Mouse (Mus musculus): ENCODE measurements at regions not wholly inside any gene's neighbourhood (a gene's known extent, or its start where the extent isn't known, plus 50 kb on each side); places are given as distances from the start of the nearest gene placed in this dataset.

- H3K27me3 ChIP-seq (ENCODE audit: control insufficient read depth, insufficient read depth, low read length): no peaks in the 10 kb centered on the region
- ATAC-seq (ENCODE audit: low read depth): no peak
- H3K4me2 ChIP-seq (ENCODE audit: low read depth, low read length): no peak overlapping the region
- no peak overlapping the region for H3K4me3 ChIP-seq (ENCODE audit: low read depth, low read length)
- no peaks in the 10 kb centered on the region for H3K4me1 ChIP-seq (ENCODE audit: control insufficient read depth, insufficient read depth, low read length)
- 73% methylated on average over 5 of the region's 5 CpGs for WGBS
- no peaks in the 10 kb centered on the region for H3K9me3 ChIP-seq (ENCODE audit: control insufficient read depth, low read length)
- H3K27ac ChIP-seq (ENCODE audit: low read depth, low read length): no peak overlapping the region
- H3K9ac ChIP-seq (replicated peaks; ENCODE audit: low read depth, low read length): no peak overlapping the region
- H3K36me3 ChIP-seq (ENCODE audit: control insufficient read depth, insufficient read depth, low read length): no peaks in the 10 kb centered on the region
Observed at GRCm38 (mm10) chr1:89279382-89279781, 175.2 kb upstream of the Agap1 start.

DNA sequence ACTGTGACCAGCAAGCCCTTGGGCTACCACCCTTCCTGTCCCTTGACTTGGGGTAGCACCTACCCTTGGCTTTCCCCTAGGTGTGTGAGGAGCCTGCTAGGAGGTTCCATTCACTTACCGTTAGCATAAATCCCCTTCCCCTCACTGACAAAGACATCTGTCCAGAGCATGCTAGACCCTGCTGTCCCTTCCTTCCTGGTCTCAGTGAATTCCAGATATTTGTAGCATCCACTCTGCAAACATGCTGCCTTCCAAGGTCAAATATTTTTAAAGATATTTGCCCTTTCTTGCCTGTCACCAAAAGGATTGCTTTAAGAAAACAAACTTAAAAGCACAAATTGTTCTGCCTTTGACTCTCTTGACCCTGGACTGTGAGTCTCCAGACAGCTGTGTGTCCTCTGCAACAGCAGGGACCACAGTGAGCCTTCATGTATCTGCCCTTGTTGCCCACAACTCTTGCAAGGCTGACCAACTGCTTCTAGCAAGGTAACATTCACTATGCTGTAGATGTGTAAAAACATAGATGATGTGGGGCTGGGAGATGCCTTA lies 173.4 kb upstream of the Agap1 start:
- Histone ChIP-seq H3K36me3 (ENCODE audit: control insufficient read depth, insufficient read depth, low read length) (no peaks in the 10 kb centered on the region), H3K9me3 (ENCODE audit: control insufficient read depth, low read length) (no peaks in the 10 kb centered on the region), H3K4me2 (ENCODE audit: low read depth, low read length) (no peak overlapping the region), H3K4me3 (ENCODE audit: low read depth, low read length) (no peak overlapping the region), H3K9ac (replicated peaks; ENCODE audit: low read depth, low read length) (no peak overlapping the region), H3K27ac (ENCODE audit: low read depth, low read length) (no peak overlapping the region), H3K27me3 (ENCODE audit: control insufficient read depth, insufficient read depth, low read length) (no peaks in the 10 kb centered on the region), H3K4me1 (ENCODE audit: control insufficient read depth, insufficient read depth, low read length) (no peaks in the 10 kb centered on the region)
- 80% methylated on average over 1 of the region's 1 CpGs for WGBS
- ATAC-seq (ENCODE audit: low read depth): no peak

GRCm38 (mm10) chr1:89285041-89285440 lies 169.6 kb upstream of the Agap1 start:
- Histone ChIP-seq H3K36me3 (ENCODE audit: control insufficient read depth, insufficient read depth, low read length) (no peaks in the 10 kb centered on the region), H3K9ac (replicated peaks; ENCODE audit: low read depth, low read length) (no peak overlapping the region), H3K9me3 (ENCODE audit: control insufficient read depth, low read length) (no peaks in the 10 kb centered on the region), H3K4me2 (ENCODE audit: low read depth, low read length) (no peak overlapping the region), H3K27ac (ENCODE audit: low read depth, low read length) (no peak overlapping the region), H3K4me1 (ENCODE audit: control insufficient read depth, insufficient read depth, low read length) (no peaks in the 10 kb centered on the region), H3K4me3 (ENCODE audit: low read depth, low read length) (no peak overlapping the region), H3K27me3 (ENCODE audit: control insufficient read depth, insufficient read depth, low read length) (no peaks in the 10 kb centered on the region)
- WGBS: 73% methylated on average over 4 of the region's 4 CpGs
- ATAC-seq (ENCODE audit: low read depth): no peak

DNA sequence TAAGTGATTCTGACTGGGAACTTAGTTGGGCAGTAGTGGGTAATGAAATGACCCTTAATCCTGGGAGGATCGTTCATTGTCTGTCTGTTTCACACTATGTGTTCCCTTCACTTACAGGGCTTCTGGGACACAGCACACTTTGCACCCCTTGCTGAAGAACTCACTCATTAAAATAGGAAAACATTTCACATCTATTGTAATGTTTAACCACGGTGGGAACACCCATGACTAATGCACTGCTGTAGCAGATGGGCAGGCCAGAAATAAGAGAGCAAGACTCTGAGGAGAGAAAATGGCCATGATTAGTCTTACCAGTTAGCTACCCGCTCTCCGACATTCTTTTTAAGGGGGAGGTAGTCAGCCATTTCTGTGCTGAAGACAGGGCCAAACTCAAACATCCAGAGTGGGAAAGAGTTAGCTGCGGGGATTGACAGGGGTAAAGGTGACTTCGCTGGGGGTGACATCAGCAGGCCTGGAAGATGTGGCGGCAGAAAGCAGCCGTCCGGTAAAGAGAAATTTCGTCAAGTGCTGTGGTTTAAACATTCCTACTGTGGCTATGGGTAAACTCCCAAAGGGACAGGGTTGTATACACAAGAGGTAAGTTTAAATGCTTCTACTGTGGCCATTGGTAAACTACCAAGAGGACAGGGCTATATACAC lies 167.3 kb upstream of the Agap1 start:
- 85% methylated on average over 10 of the region's 10 CpGs for WGBS
- no peaks in the 10 kb centered on the region for H3K9me3 ChIP-seq (ENCODE audit: control insufficient read depth, low read length)

GRCm38 (mm10) chr1:89288001-89288400 lies 166.6 kb upstream of the Agap1 start:
- no peak overlapping the region for H3K9ac ChIP-seq (replicated peaks; ENCODE audit: low read depth, low read length)
- no peak overlapping the region for H3K27ac ChIP-seq (ENCODE audit: low read depth, low read length)
- no peaks in the 10 kb centered on the region for H3K9me3 ChIP-seq (ENCODE audit: control insufficient read depth, low read length)
- no peaks in the 10 kb centered on the region for H3K4me1 ChIP-seq (ENCODE audit: control insufficient read depth, insufficient read depth, low read length)
- no peak overlapping the region for H3K4me2 ChIP-seq (ENCODE audit: low read depth, low read length)
- H3K27me3 ChIP-seq (ENCODE audit: control insufficient read depth, insufficient read depth, low read length): no peaks in the 10 kb centered on the region
- ATAC-seq (ENCODE audit: low read depth): no peak
- H3K36me3 ChIP-seq (ENCODE audit: control insufficient read depth, insufficient read depth, low read length): no peaks in the 10 kb centered on the region
- H3K4me3 ChIP-seq (ENCODE audit: low read depth, low read length): no peak overlapping the region

More for the DNA sequence above, 167.3 kb upstream of the Agap1 start:
- ATAC-seq (ENCODE audit: low read depth): no peak
- no peaks in the 10 kb centered on the region for H3K27me3 ChIP-seq (ENCODE audit: control insufficient read depth, insufficient read depth, low read length)
- no peak overlapping the region for H3K4me3 ChIP-seq (ENCODE audit: low read depth, low read length)
- no peak overlapping the region for H3K27ac ChIP-seq (ENCODE audit: low read depth, low read length)
- H3K9ac ChIP-seq (replicated peaks; ENCODE audit: low read depth, low read length): no peak overlapping the region
- no peak overlapping the region for H3K4me2 ChIP-seq (ENCODE audit: low read depth, low read length)
- no peaks in the 10 kb centered on the region for H3K36me3 ChIP-seq (ENCODE audit: control insufficient read depth, insufficient read depth, low read length)
- no peaks in the 10 kb centered on the region for H3K4me1 ChIP-seq (ENCODE audit: control insufficient read depth, insufficient read depth, low read length)

DNA sequence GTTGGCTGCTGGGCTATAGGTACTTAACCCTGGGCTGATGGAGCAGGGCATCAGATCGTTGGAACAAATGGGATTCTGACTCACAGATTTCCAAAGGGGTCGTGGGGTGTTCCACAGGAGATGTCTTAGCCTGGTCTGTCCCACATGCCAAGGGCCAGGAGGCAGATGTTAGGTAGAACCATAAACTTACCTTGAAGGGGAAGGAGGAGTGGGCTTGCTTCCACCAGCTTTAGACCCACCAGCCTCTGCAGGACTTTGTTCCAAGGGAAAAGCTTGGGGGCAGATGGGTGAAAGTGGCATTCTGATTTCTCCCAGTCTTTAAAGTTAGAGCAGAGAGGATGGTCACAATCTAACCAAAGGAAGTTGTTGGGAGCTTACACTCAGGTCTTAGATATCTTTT lies 165.7 kb upstream of the Agap1 start:
- H3K4me1 ChIP-seq (ENCODE audit: control insufficient read depth, insufficient read depth, low read length): no peaks in the 10 kb centered on the region
- no peaks in the 10 kb centered on the region for H3K27me3 ChIP-seq (ENCODE audit: control insufficient read depth, insufficient read depth, low read length)
- H3K27ac ChIP-seq (ENCODE audit: low read depth, low read length): no peak overlapping the region
- no peak overlapping the region for H3K4me2 ChIP-seq (ENCODE audit: low read depth, low read length)
- WGBS: 87% methylated on average over 2 of the region's 2 CpGs
- H3K9ac ChIP-seq (replicated peaks; ENCODE audit: low read depth, low read length): no peak overlapping the region
- no peak for ATAC-seq (ENCODE audit: low read depth)
- H3K4me3 ChIP-seq (ENCODE audit: low read depth, low read length): no peak overlapping the region
- H3K36me3 ChIP-seq (ENCODE audit: control insufficient read depth, insufficient read depth, low read length): no peaks in the 10 kb centered on the region
- no peaks in the 10 kb centered on the region for H3K9me3 ChIP-seq (ENCODE audit: control insufficient read depth, low read length)

DNA sequence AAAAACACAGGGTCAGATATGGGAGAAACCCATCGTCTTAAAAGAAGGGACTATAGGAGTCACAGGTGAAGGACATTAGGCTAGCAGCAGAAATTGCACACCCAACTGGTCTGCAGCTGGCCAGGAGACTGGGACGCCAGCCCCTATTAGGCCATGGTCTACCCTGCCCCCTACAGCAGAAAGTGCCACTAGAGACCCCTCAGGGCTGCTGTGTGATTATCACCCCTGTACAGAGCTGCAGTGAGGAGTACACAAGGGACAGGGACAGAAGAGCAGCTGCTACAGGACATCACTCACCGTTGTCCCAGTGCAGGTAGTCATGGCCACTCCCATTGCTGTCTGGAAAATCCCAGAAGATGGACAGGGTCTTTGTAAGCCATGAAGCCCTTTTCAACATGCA lies 157.9 kb upstream of the Agap1 start:
- H3K4me2 ChIP-seq (ENCODE audit: low read depth, low read length): no peak overlapping the region
- H3K27me3 ChIP-seq (ENCODE audit: control insufficient read depth, insufficient read depth, low read length): no peaks in the 10 kb centered on the region
- H3K27ac ChIP-seq (ENCODE audit: low read depth, low read length): no peak overlapping the region
- no peaks in the 10 kb centered on the region for H3K9me3 ChIP-seq (ENCODE audit: control insufficient read depth, low read length)
- 61% methylated on average over 3 of the region's 3 CpGs for WGBS
- H3K4me3 ChIP-seq (ENCODE audit: low read depth, low read length): no peak overlapping the region
- no peak overlapping the region for H3K9ac ChIP-seq (replicated peaks; ENCODE audit: low read depth, low read length)
- no peaks in the 10 kb centered on the region for H3K4me1 ChIP-seq (ENCODE audit: control insufficient read depth, insufficient read depth, low read length)
- no peak for ATAC-seq (ENCODE audit: low read depth)
- H3K36me3 ChIP-seq (ENCODE audit: control insufficient read depth, insufficient read depth, low read length): no peaks in the 10 kb centered on the region

GRCm38 (mm10) chr1:89297766-89298165 lies 156.8 kb upstream of the Agap1 start:
- Histone ChIP-seq H3K4me2 (ENCODE audit: low read depth, low read length) (no peak overlapping the region), H3K9ac (replicated peaks; ENCODE audit: low read depth, low read length) (no peak overlapping the region), H3K4me3 (ENCODE audit: low read depth, low read length) (no peak overlapping the region), H3K27me3 (ENCODE audit: control insufficient read depth, insufficient read depth, low read length) (no peaks in the 10 kb centered on the region), H3K4me1 (ENCODE audit: control insufficient read depth, insufficient read depth, low read length) (no peaks in the 10 kb centered on the region; the same call in 1 of the 2 replicates), H3K27ac (ENCODE audit: low read depth, low read length) (no peak overlapping the region), H3K9me3 (ENCODE audit: control insufficient read depth, low read length) (no peaks in the 10 kb centered on the region), H3K36me3 (ENCODE audit: control insufficient read depth, insufficient read depth, low read length) (no peaks in the 10 kb centered on the region)
- WGBS: 92% methylated on average over 11 of the region's 11 CpGs
- ATAC-seq (ENCODE audit: low read depth): no peak

DNA sequence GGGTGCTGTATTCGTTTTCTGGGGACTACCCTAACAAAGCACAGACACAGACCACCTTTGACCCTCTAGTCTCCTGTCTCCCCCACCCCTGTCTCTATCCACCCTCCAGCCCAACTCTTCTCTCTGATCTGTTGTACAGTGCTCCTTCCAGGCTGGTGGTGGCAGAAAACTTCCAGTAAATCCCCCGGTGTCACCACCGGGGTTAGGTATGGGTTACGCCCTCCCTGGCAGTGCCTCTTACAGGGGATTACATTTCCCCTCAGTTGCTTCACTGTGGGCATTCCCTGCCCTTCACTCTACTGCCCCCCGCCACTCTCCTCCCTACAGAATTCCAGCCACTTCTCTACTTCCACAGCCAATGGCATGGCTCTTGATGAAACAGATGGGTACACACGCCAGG lies 153.5 kb upstream of the Agap1 start:
- Histone ChIP-seq H3K9me3 (ENCODE audit: control insufficient read depth, low read length) (no peaks in the 10 kb centered on the region), H3K4me1 (ENCODE audit: control insufficient read depth, insufficient read depth, low read length) (peaks cover 2% of the 10 kb centered on the region; the same call in 1 of the 2 replicates), H3K4me2 (ENCODE audit: low read depth, low read length) (no peak overlapping the region), H3K27ac (ENCODE audit: low read depth, low read length) (no peak overlapping the region), H3K27me3 (ENCODE audit: control insufficient read depth, insufficient read depth, low read length) (no peaks in the 10 kb centered on the region), H3K4me3 (ENCODE audit: low read depth, low read length) (no peak overlapping the region), H3K9ac (replicated peaks; ENCODE audit: low read depth, low read length) (no peak overlapping the region), H3K36me3 (ENCODE audit: control insufficient read depth, insufficient read depth, low read length) (no peaks in the 10 kb centered on the region)
- ATAC-seq (ENCODE audit: low read depth): no peak
- 94% methylated on average over 6 of the region's 6 CpGs for WGBS
